Mouse (Mus musculus): Measurements from ENCODE around the gene Smg7. TPM values are rescaled to one million over a fixed set of nuclear protein-coding genes. Genes with fewer than 3 reads are reported as not detected.
A peak's percentile ranks its signal among the peaks of the same experiment; 100 is the strongest.

The Smg7 gene
- polyA plus RNA-seq, 1 experiment: 144 TPM

DNA sequence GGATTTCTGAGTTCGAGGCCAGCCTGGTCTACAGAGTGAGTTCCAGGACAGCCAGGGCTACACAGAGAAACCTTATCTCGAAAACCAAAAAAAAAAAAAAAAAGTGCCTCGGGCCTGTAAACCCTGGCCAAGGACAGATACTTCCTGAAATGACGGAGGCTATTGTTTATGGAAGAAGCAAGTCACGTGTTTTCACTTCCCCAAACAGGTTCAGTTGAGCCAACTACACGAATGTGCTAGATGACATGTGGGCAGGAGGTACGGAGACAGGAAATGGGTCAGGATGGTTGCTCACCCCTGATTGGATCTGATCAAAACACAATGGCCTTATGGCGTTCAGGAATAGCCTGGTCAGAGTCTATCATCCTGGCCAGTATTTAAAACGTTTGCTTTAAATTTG is 104.3 kb downstream of the Smg7 start:
- Histone ChIP-seq H3K27ac (ENCODE audit: insufficient read depth, low read length) (no peak overlapping the region), H3K27me3 (ENCODE audit: control insufficient read depth, insufficient read depth, low read length, poor library complexity, severe bottlenecking) (no peaks in the 10 kb centered on the region), H3K9me3 (replicated peaks; ENCODE audit: control insufficient read depth, insufficient read depth, low read length, poor library complexity, severe bottlenecking) (no peaks in the 10 kb centered on the region), H3K9ac (ENCODE audit: low read depth, poor library complexity, severe bottlenecking) (no peak overlapping the region), H3K36me3 (ENCODE audit: control insufficient read depth, insufficient read depth, low read length, poor library complexity, severe bottlenecking) (no peaks in the 10 kb centered on the region), H3K4me3 (ENCODE audit: low read depth, low read length) (no peak overlapping the region), H3K4me1 (ENCODE audit: control insufficient read depth, insufficient read depth, low read length) (peaks cover 6% of the 10 kb centered on the region)
- TF ChIP-seq CTCF (IDR thresholded peaks at IDR 0.05; ENCODE audit: low read depth, low read length) (no peak), EP300 (IDR thresholded peaks at IDR 0.05; ENCODE audit: insufficient read depth, low read depth, low read length) (no peak), POLR2A (IDR thresholded peaks at IDR 0.05; ENCODE audit: insufficient read depth, low read length) (no peak)

DNA sequence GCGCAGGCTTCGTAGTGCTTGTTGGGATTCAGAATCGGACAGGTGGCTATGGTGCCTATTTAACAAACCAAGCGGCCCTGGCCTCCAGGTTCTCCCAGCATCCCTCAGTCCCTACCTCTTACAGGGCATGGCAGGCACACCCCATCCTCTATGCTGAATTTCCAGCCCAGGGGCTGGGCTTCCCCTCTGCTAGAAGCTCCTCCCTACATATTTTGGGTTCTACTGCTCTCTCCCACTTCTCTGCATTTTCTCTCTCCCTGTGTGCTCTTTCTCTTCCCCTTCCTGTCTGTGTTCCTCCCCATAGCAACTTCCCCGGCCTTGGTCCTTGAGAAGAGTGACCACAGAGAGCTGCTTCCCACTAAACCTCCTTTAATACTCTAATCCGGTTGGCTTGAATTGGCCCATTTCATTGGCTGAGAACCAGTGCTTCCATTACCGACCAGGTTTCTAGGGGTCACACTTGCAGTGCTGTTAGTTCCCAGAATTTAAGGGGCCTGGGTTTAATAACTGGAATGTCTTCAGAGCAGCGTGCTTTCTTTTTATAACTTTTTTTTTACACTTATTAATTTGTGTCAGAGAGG is 105.7 kb downstream of the Smg7 start:
- Histone ChIP-seq H3K4me3 (ENCODE audit: low read depth, low read length) (no peak overlapping the region), H3K27me3 (ENCODE audit: control insufficient read depth, insufficient read depth, low read length, poor library complexity, severe bottlenecking) (no peaks in the 10 kb centered on the region), H3K4me1 (ENCODE audit: control insufficient read depth, insufficient read depth, low read length) (peaks cover 6% of the 10 kb centered on the region), H3K9me3 (replicated peaks; ENCODE audit: control insufficient read depth, insufficient read depth, low read length, poor library complexity, severe bottlenecking) (no peaks in the 10 kb centered on the region), H3K9ac (ENCODE audit: low read depth, poor library complexity, severe bottlenecking) (peak overlapping the region; percentile 49), H3K27ac (ENCODE audit: insufficient read depth, low read length) (peak overlapping the region; percentile 73), H3K36me3 (ENCODE audit: control insufficient read depth, insufficient read depth, low read length, poor library complexity, severe bottlenecking) (no peaks in the 10 kb centered on the region)
- TF ChIP-seq CTCF (IDR thresholded peaks at IDR 0.05; ENCODE audit: low read depth, low read length) (no peak), POLR2A (IDR thresholded peaks at IDR 0.05; ENCODE audit: insufficient read depth, low read length) (no peak), EP300 (IDR thresholded peaks at IDR 0.05; ENCODE audit: insufficient read depth, low read depth, low read length) (no peak)

DNA sequence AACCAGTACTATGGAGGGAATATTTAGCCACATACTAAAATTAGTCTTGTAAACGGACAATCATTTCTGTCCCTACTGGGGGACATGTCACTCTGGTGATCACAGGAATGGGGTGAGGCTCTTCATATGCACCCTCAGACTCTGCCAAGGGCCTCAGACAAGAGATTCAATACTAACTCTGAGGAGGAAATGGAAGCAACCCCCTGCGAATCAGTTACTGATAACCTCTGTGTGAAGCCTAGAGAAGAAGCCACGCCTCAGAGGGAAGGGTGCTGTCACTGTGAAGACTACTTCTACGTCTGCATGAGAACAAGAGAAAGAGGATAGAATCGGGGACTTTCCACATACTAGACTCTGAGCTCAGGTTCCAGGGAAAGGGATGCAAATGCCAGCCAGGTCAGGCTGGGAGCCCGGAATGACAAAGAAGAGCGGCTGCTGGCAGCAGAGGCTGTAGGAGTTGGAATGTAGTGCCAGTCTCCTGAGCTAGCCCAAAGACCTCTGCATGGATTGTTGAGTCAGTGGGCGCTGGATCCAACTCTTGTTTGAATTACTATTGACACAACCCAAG is 106.7 kb downstream of the Smg7 start:
- peak overlapping the region; percentile 24; the same call in 1 of the 2 replicates for H3K4me3 ChIP-seq (ENCODE audit: low read depth, low read length)
- peak overlapping the region; percentile 49 for H3K9ac ChIP-seq (ENCODE audit: low read depth, poor library complexity, severe bottlenecking)
- H3K27me3 ChIP-seq (ENCODE audit: control insufficient read depth, insufficient read depth, low read length, poor library complexity, severe bottlenecking): no peaks in the 10 kb centered on the region
- no peaks in the 10 kb centered on the region for H3K9me3 ChIP-seq (replicated peaks; ENCODE audit: control insufficient read depth, insufficient read depth, low read length, poor library complexity, severe bottlenecking)
- H3K36me3 ChIP-seq (ENCODE audit: control insufficient read depth, insufficient read depth, low read length, poor library complexity, severe bottlenecking): no peaks in the 10 kb centered on the region
- H3K27ac ChIP-seq (ENCODE audit: insufficient read depth, low read length): peak overlapping the region; percentile 52
- H3K4me1 ChIP-seq (ENCODE audit: control insufficient read depth, insufficient read depth, low read length): peaks cover 6% of the 10 kb centered on the region
- no peak for TF ChIP-seq CTCF (IDR thresholded peaks at IDR 0.05; ENCODE audit: low read depth, low read length)
- TF ChIP-seq EP300 (IDR thresholded peaks at IDR 0.05; ENCODE audit: insufficient read depth, low read depth, low read length): no peak
- no peak for TF ChIP-seq POLR2A (IDR thresholded peaks at IDR 0.05; ENCODE audit: insufficient read depth, low read length)

- no peak for TF ChIP-seq POLR2A (IDR thresholded peaks at IDR 0.05; ENCODE audit: insufficient read depth, low read length)
- TF ChIP-seq EP300 (IDR thresholded peaks at IDR 0.05; ENCODE audit: insufficient read depth, low read depth, low read length): no peak; the same call in 1 of the 2 replicates
- no peak for TF ChIP-seq CTCF (IDR thresholded peaks at IDR 0.05; ENCODE audit: low read depth, low read length)
- Histone ChIP-seq H3K36me3 (ENCODE audit: control insufficient read depth, insufficient read depth, low read length, poor library complexity, severe bottlenecking) (no peaks in the 10 kb centered on the region), H3K27me3 (ENCODE audit: control insufficient read depth, insufficient read depth, low read length, poor library complexity, severe bottlenecking) (no peaks in the 10 kb centered on the region), H3K27ac (ENCODE audit: insufficient read depth, low read length) (peak overlapping the region; percentile 95), H3K9ac (ENCODE audit: low read depth, poor library complexity, severe bottlenecking) (no peak overlapping the region), H3K9me3 (replicated peaks; ENCODE audit: control insufficient read depth, insufficient read depth, low read length, poor library complexity, severe bottlenecking) (no peaks in the 10 kb centered on the region), H3K4me3 (ENCODE audit: low read depth, low read length) (no peak overlapping the region), H3K4me1 (ENCODE audit: control insufficient read depth, insufficient read depth, low read length) (peaks cover 4% of the 10 kb centered on the region)
These were observed 108.8 kb downstream of the Smg7 start for GRCm38 (mm10) chr1:152793495-152794130.

DNA sequence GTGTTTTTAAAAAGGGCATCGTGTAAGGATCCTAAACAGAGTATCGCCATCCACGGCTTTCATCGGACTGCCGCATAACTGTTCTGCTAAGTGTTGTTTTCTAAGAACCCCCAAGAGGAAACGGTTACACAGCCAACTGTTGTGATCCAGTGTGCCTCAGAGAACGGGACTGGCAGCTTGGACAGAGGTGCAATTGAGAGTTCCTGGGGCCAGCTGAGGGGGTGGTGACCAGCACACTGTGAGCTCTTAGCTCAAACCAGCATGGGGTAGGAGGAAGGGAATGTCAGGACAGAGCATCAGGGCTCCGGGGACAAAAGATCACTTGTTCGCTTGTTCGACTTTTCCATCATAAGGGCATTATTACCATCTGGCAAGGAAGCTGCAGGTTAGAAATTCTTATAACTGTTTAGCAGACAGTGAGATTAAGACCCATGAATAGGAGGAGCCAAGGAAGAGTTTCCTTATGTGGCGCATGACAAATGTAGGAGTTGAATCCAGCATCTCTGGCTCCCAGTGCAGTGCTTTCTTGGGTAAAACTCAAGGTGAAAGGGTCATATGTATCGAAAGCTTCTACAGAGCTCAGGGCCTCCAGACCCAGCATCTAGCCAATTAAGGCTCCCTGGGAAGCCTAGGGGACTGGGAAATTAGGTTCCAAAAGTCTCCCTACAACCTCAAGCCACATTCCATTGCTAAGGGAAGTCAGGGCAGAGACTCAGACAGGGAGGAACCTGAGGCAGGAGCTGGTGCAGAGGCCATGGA is 109.5 kb downstream of the Smg7 start:
- Histone ChIP-seq H3K9me3 (replicated peaks; ENCODE audit: control insufficient read depth, insufficient read depth, low read length, poor library complexity, severe bottlenecking) (no peaks in the 10 kb centered on the region), H3K27ac (ENCODE audit: insufficient read depth, low read length) (peak overlapping the region; percentile 95), H3K9ac (ENCODE audit: low read depth, poor library complexity, severe bottlenecking) (no peak overlapping the region; the same call in 1 of the 2 replicates), H3K4me3 (ENCODE audit: low read depth, low read length) (no peak overlapping the region), H3K36me3 (ENCODE audit: control insufficient read depth, insufficient read depth, low read length, poor library complexity, severe bottlenecking) (no peaks in the 10 kb centered on the region), H3K4me1 (ENCODE audit: control insufficient read depth, insufficient read depth, low read length) (peaks cover 4% of the 10 kb centered on the region), H3K27me3 (ENCODE audit: control insufficient read depth, insufficient read depth, low read length, poor library complexity, severe bottlenecking) (no peaks in the 10 kb centered on the region)
- TF ChIP-seq EP300 (IDR thresholded peaks at IDR 0.05; ENCODE audit: insufficient read depth, low read depth, low read length) (peak; percentile 80), POLR2A (IDR thresholded peaks at IDR 0.05; ENCODE audit: insufficient read depth, low read length) (no peak), CTCF (IDR thresholded peaks at IDR 0.05; ENCODE audit: low read depth, low read length) (no peak)

Data from ES-Bruce4 (cell line).